Mouse (Mus musculus): ENCODE results near the gene Gtf2b. TPM values are rescaled to one million over a fixed set of nuclear protein-coding genes. Genes with fewer than 3 reads are reported as not detected.

The Gtf2b gene
- polyA plus RNA-seq, 1 experiment, result 46.8 TPM

- TF ChIP-seq CTCF (IDR thresholded peaks at IDR 0.05; ENCODE audit: borderline replicate concordance, insufficient read depth, low read depth, low read length) (no peak), POLR2A (IDR thresholded peaks at IDR 0.05; ENCODE audit: borderline replicate concordance, insufficient read depth, low read length) (no peak)
- DNase-seq, result no peak
- no peaks in the 10 kb centered on the region for H3K27me3 ChIP-seq (ENCODE audit: control insufficient read depth, insufficient read depth, low read length)
- no peaks in the 10 kb centered on the region for H3K4me1 ChIP-seq (ENCODE audit: control insufficient read depth, insufficient read depth, low read length)
- 95% methylated on average over 4 of the region's 4 CpGs for WGBS
- H3K4me3 ChIP-seq (replicated peaks; ENCODE audit: insufficient read depth, low read depth, low read length), result no peak overlapping the region
- no peak overlapping the region for H3K27ac ChIP-seq (ENCODE audit: insufficient read depth, low read length)
These were observed 61.8 kb downstream of the Gtf2b start for GRCm38 (mm10) chr3:142826449-142827146.

- Histone ChIP-seq H3K4me1 (ENCODE audit: control insufficient read depth, insufficient read depth, low read length) (no peaks in the 10 kb centered on the region), H3K27me3 (ENCODE audit: control insufficient read depth, insufficient read depth, low read length) (no peaks in the 10 kb centered on the region), H3K4me3 (replicated peaks; ENCODE audit: insufficient read depth, low read depth, low read length) (no peak overlapping the region), H3K27ac (ENCODE audit: insufficient read depth, low read length) (no peak overlapping the region)
- WGBS, result 92% methylated on average over 3 of the region's 3 CpGs
- TF ChIP-seq CTCF (IDR thresholded peaks at IDR 0.05; ENCODE audit: borderline replicate concordance, insufficient read depth, low read depth, low read length) (no peak), POLR2A (IDR thresholded peaks at IDR 0.05; ENCODE audit: borderline replicate concordance, insufficient read depth, low read length) (no peak)
- no peak for DNase-seq
These were observed 68.1 kb downstream of the Gtf2b start for GRCm38 (mm10) chr3:142832910-142833309.

Other genes with a start within 250 kb of the Gtf2b start
- gene Gbp7, start 234.7 kb upstream of the Gtf2b start, polyA plus RNA-seq (2012; rRNA removed), result 1.5 and 1.7 TPM in 2 replicates
- 5.4 and 8.5 TPM in 2 replicates for gene Gbp3, start 205.0 kb upstream of the Gtf2b start, polyA plus RNA-seq (2012; rRNA removed)
- gene Gbp2b, start 170.2 kb upstream of the Gtf2b start, polyA plus RNA-seq (2012; rRNA removed), result not detected in 2 replicates
- 2.5 and 3.3 TPM in 2 replicates for gene Gbp2, start 144.4 kb upstream of the Gtf2b start, polyA plus RNA-seq (2012; rRNA removed)
- gene Kyat3, start 64.0 kb upstream of the Gtf2b start, polyA plus RNA-seq (2012; rRNA removed), result 6.5 and 7.7 TPM in 2 replicates
- 13.2 and 13.6 TPM in 2 replicates for gene Pkn2, start 117.0 kb downstream of the Gtf2b start, polyA plus RNA-seq (2012; rRNA removed)